Mouse (Mus musculus) C2C12 (cell line): ENCODE data around the gene Eif4g3. TPM values are rescaled to one million over a fixed set of nuclear protein-coding genes. Genes with fewer than 3 reads are reported as not detected.

Source experiments
- H3K27me3 ChIP-seq: one replicate; pipeline ENCODE4 v1.6.1; 2011; ENCODE audit not compliant: control insufficient read depth, insufficient read depth, insufficient read length
- H3K36me3 ChIP-seq: one replicate; pipeline ENCODE4 v1.6.1; 2011; ENCODE audit not compliant: control insufficient read depth, insufficient read depth
- H3K4me3 ChIP-seq: one replicate; pipeline ENCODE4 v1.5.1; 2011; ENCODE audit warnings: mild to moderate bottlenecking, control low read depth; ENCODE audit not compliant: poor library complexity, insufficient read depth, severe bottlenecking
- H3K79me2 ChIP-seq: one replicate; pipeline ENCODE4 v1.6.1; 2011; ENCODE audit not compliant: control insufficient read depth, insufficient read depth
- H3K79me3 ChIP-seq: one replicate; pipeline ENCODE4 v1.6.1; 2011; ENCODE audit warnings: low read depth, control low read depth
- H3ac ChIP-seq: one replicate; pipeline ENCODE3; 2011; ENCODE audit warnings: low read depth; ENCODE audit not compliant: control insufficient read depth, insufficient read length
- CEBPB ChIP-seq: IDR thresholded peaks from one replicate; pipeline ENCODE4 v1.6.1; 2011; ENCODE audit warnings: low read depth, mild to moderate bottlenecking, control low read depth, moderate library complexity
- CTCF ChIP-seq: IDR thresholded peaks from one replicate; pipeline ENCODE4 v1.5.1; 2011; ENCODE audit not compliant: control insufficient read depth, insufficient read depth, insufficient read length
- FOSL1 ChIP-seq: IDR thresholded peaks from one replicate; pipeline ENCODE4 v1.8.0; 2011; ENCODE audit warnings: mild to moderate bottlenecking, low read length; ENCODE audit not compliant: poor library complexity, insufficient read depth, severe bottlenecking
- MAX ChIP-seq: IDR thresholded peaks from one replicate; pipeline ENCODE4 v1.6.1; 2011; ENCODE audit warnings: mild to moderate bottlenecking, control low read depth
- MYOD1 ChIP-seq: IDR thresholded peaks from one replicate; pipeline ENCODE4 v1.6.1; 2011; ENCODE audit warnings: low read depth; ENCODE audit not compliant: control insufficient read depth, insufficient read length
- MYOG ChIP-seq: IDR thresholded peaks from one replicate; pipeline ENCODE4 v1.6.1; 2011; ENCODE audit not compliant: control insufficient read depth, insufficient read length; ENCODE audit errors: extremely low read depth
- USF1 ChIP-seq: IDR thresholded peaks from one replicate; pipeline ENCODE4 v1.6.1; 2011; ENCODE audit warnings: low read depth, mild to moderate bottlenecking, control low read depth, moderate library complexity
- polyA plus RNA-seq: library from polyadenylated mRNA; unstranded; fragments of >200 nt; fragmentation: generic; extraction: Trizol; gene quantifications from one replicate; pipeline ENCODE4 v1.2.1, GENCODE M21; 2012; ENCODE audit warnings: missing spikeins

The Eif4g3 gene
- polyA plus RNA-seq, 1 experiment = 24.3 TPM

DNA sequence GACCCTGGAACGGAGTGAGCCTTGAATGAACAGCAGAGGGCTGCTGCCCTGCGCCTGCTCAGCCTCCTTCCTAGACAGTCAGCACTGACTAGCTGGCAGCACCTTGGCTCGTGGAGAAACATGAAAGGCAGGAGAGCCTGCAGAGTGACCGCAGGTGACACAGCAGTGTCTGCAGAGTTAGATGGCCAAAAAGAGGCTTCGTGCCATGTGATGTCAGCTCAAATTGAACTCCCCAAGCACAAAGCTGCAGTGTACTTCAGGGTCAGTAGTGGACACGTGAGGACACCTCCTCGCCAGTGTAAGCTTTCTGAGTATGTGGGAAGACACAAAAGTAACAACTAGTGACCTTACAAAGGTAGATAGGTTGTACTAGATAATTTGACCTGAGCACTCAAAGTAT is 193.1 kb downstream of the Eif4g3 start:
- Histone ChIP-seq H3K79me3 (no peaks in the 10 kb centered on the region), H3ac (no peak overlapping the region), H3K79me2 (no peaks in the 10 kb centered on the region), H3K27me3 (no peaks in the 10 kb centered on the region), H3K4me3 (no peak overlapping the region), H3K36me3 (peaks cover 65% of the 10 kb centered on the region)
- no peak for TF ChIP-seq CEBPB

DNA sequence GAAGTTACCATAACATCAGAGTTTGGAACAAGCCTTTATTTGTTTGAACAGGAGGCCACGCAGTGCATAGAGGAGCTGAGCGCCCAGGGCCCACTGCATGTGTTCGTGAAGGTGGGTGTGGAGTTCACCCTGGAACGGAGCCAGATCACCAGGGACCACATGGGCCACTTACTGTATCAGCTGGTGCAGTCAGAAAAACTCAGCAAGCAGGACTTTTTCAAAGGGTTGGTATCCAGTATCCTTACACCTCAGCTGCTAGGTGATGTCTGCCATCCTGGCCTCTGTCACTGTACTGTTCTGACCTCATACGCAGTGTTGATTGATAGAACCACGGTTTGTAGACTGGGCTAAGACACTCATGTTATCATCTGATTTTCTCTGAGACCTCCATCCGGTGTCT is 195.2 kb downstream of the Eif4g3 start:
- no peak for TF ChIP-seq MAX
- no peak for TF ChIP-seq MYOD1
- TF ChIP-seq USF1 = no peak
- no peak for TF ChIP-seq FOSL1
- no peak for TF ChIP-seq CTCF
- TF ChIP-seq CEBPB = no peak
- TF ChIP-seq MYOG = no peak
- Histone ChIP-seq H3ac (no peak overlapping the region), H3K27me3 (no peaks in the 10 kb centered on the region), H3K4me3 (no peak overlapping the region), H3K36me3 (peaks cover 70% of the 10 kb centered on the region), H3K79me2 (no peaks in the 10 kb centered on the region), H3K79me3 (no peaks in the 10 kb centered on the region)

DNA sequence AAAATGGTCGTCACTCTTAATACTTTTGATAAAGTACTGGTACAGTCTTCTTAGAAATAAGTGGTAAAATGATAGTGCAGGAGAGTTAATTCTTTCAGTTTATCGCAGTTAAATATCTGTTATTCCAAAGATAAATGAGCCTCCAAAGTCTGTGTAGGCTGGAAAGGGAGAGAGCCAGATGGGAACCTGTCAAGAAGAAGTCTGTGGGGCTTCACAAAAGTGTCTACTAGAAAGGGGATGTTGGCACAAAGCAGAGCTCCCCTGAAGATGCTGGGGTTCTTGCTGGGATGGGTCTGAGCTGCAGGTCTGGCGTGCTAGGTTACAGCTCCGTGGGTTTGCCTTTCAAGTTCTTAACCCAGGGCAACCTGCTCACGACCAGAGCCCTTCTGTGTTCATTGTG is 199.7 kb downstream of the Eif4g3 start:
- Histone ChIP-seq H3K27me3 (no peaks in the 10 kb centered on the region), H3K4me3 (no peak overlapping the region), H3ac (no peak overlapping the region), H3K79me2 (no peaks in the 10 kb centered on the region), H3K36me3 (peaks cover 82% of the 10 kb centered on the region), H3K79me3 (no peaks in the 10 kb centered on the region)
- TF ChIP-seq MAX = no peak
- no peak for TF ChIP-seq MYOG
- TF ChIP-seq MYOD1 = no peak
- TF ChIP-seq CEBPB = no peak
- TF ChIP-seq FOSL1 = no peak
- no peak for TF ChIP-seq USF1

DNA sequence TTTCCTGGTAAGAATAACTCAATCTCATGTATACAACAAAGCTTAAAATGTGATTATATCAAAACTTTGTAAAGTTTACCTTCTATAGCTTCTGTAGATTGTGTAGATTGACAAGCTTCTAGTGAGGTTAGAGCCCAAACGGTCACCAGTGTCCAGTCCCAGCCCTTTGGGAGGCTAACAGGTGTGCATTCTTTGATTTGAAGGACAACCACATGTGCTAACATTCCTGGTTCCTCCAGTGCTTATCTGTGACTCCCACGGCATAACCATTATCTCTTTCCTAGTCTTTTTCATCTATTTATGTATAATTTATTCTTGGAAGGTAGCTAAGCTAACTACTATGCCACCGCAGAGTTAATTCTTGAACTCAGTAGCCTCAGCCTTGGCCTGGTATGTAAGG is 207.9 kb downstream of the Eif4g3 start:
- H3K79me3 ChIP-seq = no peaks in the 10 kb centered on the region
- H3ac ChIP-seq = no peak overlapping the region
- no peak overlapping the region for H3K4me3 ChIP-seq
- no peak for TF ChIP-seq MYOD1
- no peak for TF ChIP-seq USF1
- TF ChIP-seq MYOG = no peak
- no peaks in the 10 kb centered on the region for H3K27me3 ChIP-seq
- peaks cover 60% of the 10 kb centered on the region for H3K36me3 ChIP-seq
- no peaks in the 10 kb centered on the region for H3K79me2 ChIP-seq

DNA sequence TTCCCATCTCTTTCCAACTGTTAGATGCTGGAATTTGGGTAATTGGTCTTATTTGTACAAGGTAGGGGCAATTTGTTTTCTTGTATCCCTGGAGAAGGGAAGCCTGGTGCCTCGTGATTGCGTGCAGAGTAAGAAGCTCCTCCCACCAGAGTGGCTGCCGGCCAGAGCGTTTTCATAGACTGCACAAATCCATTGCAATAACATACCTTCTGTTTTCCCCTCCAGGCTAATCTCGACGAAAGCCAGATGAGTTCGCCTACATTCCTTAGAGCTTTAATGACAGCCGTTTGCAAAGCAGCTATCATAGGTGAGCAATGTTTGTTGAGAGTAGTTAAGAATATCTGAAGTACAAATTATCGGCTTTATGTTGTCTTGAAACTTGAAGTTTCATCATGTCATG is 208.9 kb downstream of the Eif4g3 start:
- H3K79me2 ChIP-seq = no peaks in the 10 kb centered on the region
- TF ChIP-seq USF1 (no peak), FOSL1 (no peak), CEBPB (no peak), MYOD1 (no peak), MYOG (no peak), CTCF (no peak), MAX (no peak)
- no peak overlapping the region for H3ac ChIP-seq
- peaks cover 59% of the 10 kb centered on the region for H3K36me3 ChIP-seq
- no peaks in the 10 kb centered on the region for H3K27me3 ChIP-seq
- no peak overlapping the region for H3K4me3 ChIP-seq
- H3K79me3 ChIP-seq = no peaks in the 10 kb centered on the region

DNA sequence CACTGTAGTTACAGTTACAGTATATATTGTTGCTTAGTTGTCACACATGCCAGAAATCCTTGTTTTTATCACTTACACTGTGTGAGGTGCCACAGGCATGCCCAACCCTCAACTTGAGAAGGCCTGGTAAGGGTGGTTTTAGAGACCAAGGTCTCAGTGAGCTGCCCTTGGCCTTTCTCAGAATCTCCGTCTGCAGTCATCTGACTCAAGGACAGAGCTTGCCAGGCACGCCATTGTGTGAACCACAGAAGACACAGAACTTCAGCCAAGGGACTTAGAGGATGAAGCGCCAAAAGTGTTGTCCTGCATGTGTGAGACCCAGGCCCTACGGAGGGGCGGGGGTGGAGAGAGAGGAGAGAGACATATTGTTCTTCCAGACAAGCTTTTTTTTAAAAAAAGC is 217.3 kb downstream of the Eif4g3 start:
- H3K79me3 ChIP-seq = no peaks in the 10 kb centered on the region
- TF ChIP-seq CEBPB = no peak
- TF ChIP-seq USF1 = no peak
- no peak for TF ChIP-seq MAX
- no peak for TF ChIP-seq FOSL1
- no peak for TF ChIP-seq MYOG
- no peak for TF ChIP-seq MYOD1
- TF ChIP-seq CTCF = no peak

More for the DNA sequence above, 217.3 kb downstream of the Eif4g3 start:
- peaks cover 22% of the 10 kb centered on the region for H3K36me3 ChIP-seq
- no peak overlapping the region for H3ac ChIP-seq
- no peaks in the 10 kb centered on the region for H3K79me2 ChIP-seq
- no peaks in the 10 kb centered on the region for H3K27me3 ChIP-seq
- H3K4me3 ChIP-seq = no peak overlapping the region
